Mouse (Mus musculus): ENCODE data around the gene Setd3.

DNA sequence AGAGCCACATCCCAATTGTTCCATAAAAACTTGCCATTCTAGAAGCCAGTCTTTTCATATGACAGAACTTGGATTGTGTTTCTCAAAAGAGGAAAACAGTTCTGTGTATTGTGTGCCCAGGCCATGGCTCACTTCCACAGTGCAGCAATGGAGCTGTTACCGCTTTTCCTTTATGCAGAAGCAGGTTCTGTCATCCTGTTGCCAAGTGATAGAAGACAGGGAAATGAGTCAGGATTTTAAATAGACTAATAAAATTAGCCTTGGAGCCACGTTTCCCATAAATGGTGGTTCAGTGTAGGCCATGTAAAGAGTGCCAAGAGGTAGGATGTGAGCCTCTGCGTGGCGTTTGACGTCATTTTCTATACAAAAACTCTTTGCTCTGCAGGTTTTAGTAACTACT lies 14.8 kb upstream of the Setd3 start:
- TF ChIP-seq CTCF (IDR thresholded peaks at IDR 0.05) (no peak), EP300 (IDR thresholded peaks at IDR 0.05; ENCODE audit: insufficient read depth, low read depth, low read length) (no peak), POLR2A (IDR thresholded peaks at IDR 0.05; ENCODE audit: insufficient read depth, low read depth, low read length) (no peak)

Data from heart, adult 2 months (tissue).